Mouse (Mus musculus): ENCODE measurements around the gene Prok2.

Prok2 gene

DNA sequence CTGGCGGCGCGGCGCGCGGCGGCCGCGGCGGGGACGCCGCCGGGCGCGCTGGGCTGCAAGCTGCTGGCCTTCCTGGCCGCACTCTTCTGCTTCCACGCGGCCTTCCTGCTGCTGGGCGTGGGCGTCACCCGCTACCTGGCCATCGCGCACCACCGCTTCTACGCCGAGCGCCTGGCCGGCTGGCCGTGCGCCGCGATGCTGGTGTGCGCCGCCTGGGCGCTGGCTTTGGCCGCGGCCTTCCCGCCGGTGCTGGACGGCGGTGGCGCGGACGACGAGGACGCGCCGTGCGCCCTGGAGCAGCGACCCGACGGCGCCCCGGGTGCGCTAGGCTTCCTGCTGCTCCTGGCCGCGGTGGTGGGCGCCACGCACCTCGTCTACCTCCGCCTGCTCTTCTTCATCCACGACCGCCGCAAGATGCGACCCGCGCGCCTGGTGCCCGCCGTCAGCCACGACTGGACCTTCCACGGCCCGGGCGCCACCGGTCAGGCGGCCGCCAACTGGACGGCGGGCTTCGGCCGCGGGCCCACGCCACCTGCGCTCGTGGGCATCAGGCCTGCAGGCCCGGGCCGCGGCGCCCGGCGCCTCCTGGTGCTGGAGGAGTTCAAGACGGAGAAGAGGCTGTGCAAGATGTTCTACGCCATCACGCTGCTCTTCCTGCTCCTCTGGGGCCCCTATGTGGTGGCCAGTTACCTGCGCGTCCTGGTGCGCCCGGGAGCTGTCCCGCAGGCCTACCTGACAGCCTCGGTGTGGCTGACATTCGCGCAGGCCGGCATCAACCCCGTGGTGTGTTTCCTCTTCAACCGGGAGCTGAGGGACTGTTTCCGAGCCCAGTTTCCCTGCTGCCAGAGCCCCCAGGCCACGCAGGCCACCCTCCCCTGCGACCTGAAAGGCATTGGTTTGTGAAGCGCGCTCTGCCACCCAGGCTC lies 33.0 kb downstream of the Prok2 start:
- no peak for DNase-seq (ENCODE audit: low spot score in 2 of 2)

DNA sequence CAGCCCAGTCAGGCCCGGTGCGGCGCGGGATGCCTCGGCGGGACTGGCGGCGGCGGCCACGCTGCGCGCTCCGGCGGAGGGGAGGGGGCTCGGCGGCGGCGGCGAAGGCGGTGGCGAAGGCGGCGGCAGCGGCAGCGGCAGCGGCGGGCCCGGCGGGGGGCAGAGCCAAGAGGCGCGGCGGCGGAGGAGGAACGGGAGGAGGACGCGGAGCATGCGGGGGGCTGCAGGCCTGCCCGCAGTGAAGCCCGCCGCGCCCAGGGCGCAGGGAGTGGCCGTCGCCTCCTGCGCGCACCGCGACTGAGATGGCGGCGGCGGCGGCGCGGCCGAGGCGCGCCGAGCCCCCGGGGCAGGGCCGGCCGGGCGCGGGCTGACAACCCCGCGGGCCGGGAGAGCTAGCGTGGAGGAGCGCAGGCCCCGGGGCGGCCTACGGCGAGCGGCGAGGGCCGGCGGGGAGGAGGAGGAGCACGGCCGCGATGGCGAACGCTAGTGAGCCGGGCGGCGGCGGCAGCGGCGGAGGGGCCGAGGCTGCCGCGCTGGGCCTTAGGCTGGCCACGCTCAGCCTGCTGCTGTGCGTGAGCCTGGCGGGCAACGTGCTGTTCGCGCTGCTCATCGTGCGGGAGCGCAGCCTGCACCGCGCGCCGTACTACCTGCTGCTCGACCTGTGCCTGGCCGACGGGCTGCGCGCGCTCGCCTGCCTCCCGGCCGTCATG lies 33.8 kb downstream of the Prok2 start, which contains the start of gene Gpr27:
Gene Gpr27 (plus strand): TSS at position 474 of the 710 bp plus-strand sequence.
- peak; percentile 47 to 53 for DNase-seq (ENCODE audit: low spot score in 2 of 2)

DNA sequence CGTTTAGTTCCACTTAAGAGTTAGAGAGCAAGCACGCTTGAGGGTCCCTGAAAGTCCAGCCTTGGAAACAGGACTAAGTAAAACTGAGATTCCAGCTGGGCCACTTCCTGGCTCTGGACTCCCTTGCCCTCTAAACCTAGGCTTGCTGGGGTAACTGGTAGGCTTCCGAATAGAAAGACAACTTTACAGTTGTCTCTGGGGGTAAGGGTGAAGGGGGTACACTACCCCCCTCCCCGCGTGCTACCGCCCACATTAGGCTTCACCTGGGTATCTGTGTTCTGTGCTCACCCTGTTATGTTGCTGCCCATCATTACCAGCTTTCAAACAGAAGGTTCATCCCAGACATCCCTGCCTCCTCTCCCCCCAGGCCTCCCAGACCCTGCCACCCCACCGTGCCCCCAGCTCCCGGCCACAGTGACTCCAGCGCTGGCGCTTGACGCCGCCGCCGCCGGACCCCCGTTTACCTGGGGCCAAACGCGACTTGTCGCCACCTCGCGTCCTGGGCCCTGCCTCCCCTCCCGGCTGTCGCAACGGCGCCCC lies 34.5 kb downstream of the Prok2 start:
- no peak for DNase-seq (ENCODE audit: low spot score in 2 of 2)

DNA sequence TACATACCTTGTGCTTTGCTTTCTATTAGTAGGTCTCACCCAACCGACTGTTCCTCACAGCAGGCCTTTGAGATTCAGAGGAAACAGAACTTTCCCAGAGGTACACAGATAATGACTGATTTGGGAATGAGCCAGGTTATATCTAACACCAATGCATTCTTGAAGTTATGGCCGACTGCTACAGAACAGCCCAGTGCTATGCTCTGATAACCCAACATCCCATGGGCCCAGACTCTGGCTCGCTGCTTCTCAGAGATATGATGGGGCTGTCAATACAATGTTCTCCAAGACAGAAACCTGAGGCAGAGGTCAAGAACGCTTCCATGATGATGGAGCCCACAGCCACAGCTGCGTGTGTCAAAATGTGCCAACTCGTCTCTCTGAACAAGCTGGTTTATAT lies 37.7 kb downstream of the Prok2 start:
- DNase-seq (ENCODE audit: low spot score in 2 of 2), result no peak

GRCm38 (mm10) chr6:99684899-99685298 lies 41.3 kb downstream of the Prok2 start:
- no peak for DNase-seq (ENCODE audit: low spot score in 2 of 2)

GRCm38 (mm10) chr6:99683974-99684373 lies 42.2 kb downstream of the Prok2 start:
- DNase-seq (ENCODE audit: low spot score in 2 of 2), result no peak

DNA sequence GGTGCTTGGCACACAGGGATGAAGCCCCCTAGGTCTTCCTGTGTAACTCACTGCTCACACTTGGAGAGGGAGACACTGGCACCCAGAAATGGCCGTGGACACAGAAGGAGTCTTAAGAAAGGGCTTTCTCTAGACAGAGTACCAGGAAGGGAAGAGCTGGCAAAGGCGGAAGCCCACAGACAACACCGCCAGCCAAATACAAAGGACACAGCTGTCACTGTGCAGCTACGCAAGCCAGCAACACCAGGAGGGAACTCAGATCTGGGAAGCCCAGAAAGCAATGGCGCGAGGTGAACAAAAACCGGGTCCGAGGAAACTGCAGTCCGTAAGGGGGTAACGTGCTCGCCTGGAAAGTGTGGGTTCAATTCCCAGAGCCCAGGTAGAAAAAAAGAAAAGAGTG lies 48.1 kb downstream of the Prok2 start:
- DNase-seq (ENCODE audit: low spot score in 2 of 2), result no peak

GRCm38 (mm10) chr6:99677325-99677724 lies 48.9 kb downstream of the Prok2 start:
- DNase-seq (ENCODE audit: low spot score in 2 of 2), result no peak

DNA sequence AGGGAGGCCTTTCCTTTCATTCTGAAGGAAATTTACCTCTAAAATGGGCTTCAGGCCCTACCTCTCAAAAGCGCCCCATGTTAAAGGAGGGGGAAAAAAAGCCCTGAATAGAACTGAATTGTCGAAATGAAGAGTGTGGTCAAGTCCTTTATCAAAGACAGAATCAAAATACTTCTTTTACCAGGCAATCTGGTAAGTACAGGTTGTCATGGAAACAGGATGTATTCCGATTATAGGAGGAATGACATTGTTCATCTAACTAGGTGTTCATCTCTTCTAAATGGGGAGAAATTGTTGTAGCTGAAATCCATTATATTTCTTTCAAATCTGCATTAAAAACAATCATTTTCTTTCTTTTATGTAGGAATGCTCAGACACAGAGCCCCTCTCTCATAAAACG lies 51.7 kb downstream of the Prok2 start:
- no peak for DNase-seq (ENCODE audit: low spot score in 2 of 2)

- no peak for DNase-seq (ENCODE audit: low spot score in 2 of 2)
Measured at GRCm38 (mm10) chr6:99671768-99672167, 54.4 kb downstream of the Prok2 start.

DNA sequence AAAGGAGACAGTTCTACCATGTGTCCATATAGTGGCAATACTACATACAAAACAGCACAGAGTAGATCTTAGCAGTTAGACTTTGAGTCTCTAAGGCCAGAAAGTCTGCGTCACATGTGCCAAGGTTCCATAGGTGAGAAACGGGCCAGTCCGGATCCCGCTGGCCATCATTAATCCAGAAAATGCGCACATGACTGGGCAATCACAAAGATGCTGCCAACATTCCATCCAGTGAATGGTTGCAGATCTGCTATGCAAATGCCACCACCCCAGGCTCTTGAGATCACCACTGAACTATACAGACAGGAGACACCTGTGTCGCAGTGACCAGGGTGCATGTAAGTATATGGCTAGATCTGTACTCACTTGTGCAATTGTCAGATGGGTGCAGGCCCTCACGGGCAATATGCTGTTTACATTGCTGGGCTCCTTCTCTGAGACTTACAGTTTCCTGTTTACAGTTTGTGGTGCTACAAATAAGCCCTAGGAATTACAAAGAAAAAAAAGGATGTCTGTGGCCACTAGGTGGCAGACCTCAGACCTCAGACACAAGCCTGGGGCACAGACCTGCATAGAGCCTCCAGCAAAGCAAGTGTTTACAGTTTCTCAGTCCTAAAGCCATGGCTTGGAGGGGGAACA lies 55.6 kb downstream of the Prok2 start:
- peak in 1 of 2 experiments; percentile 70 for DNase-seq (ENCODE audit: low spot score in 2 of 2)

- DNase-seq (ENCODE audit: low spot score in 2 of 2), result peak; percentile 74 to 83
Measured at GRCm38 (mm10) chr6:99669481-99670325, 56.5 kb downstream of the Prok2 start.

- no peak for DNase-seq (ENCODE audit: low spot score in 2 of 2)
Measured at GRCm38 (mm10) chr6:99667290-99667689, 58.9 kb downstream of the Prok2 start.

- DNase-seq (ENCODE audit: low spot score in 2 of 2), result no peak
Measured at GRCm38 (mm10) chr6:99666318-99667171, 59.6 kb downstream of the Prok2 start, which contains the start of the genes Eif4e3 and Gm20696. Gene Eif4e3 (minus strand): TSS chr6:99666771. Gene Gm20696 (minus strand): TSS chr6:99666797.

DNA sequence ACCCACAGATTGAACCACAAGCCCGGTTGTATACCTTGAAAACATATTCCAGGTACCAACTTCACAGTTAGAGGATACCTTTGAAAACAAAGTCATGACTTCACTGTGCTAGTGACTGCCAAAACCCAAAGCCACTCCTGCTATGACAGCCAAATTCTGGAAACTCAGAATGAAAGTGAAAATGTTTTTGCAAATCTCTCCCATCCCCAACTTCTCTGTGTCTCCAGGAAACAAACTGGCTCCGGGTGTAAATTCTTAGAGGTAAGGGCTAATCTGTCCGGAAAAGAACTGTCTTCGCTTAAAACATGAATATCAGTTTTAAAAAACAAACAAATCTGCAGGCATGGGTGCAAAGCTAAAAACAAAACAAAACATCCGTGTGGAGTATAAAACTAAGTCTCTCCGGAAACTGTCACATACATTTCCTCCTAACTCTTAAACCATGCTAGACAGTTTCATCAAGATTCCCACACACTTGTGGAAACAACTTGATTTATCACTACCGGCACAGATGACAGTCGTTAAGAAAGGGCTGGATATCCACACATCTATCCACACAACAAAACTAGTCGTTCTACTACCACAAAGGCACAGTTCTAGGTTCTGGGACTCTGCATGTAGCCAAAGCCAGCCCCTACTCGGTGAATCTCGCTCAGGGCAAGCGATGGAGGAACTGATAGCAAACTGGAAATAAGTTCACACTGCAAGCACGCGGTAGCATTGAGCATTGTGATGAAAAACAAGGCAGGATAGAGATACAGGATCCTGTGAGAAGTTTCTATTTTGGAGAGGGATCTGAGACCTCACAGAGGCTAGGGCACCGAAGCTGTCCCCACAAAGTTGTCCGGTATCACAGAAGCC lies 60.5 kb downstream of the Prok2 start:
- no peak for DNase-seq (ENCODE audit: low spot score in 2 of 2)

GRCm38 (mm10) chr6:99663232-99663631 lies 63.0 kb downstream of the Prok2 start:
- DNase-seq (ENCODE audit: low spot score in 2 of 2), result no peak
